Mouse (Mus musculus) adrenal gland, postnatal 25 days (tissue): ENCODE results near the gene Ostm1. TPM values are rescaled to one million over a fixed set of nuclear protein-coding genes. Genes with fewer than 3 reads are reported as not detected.
A peak's percentile ranks its signal among the peaks of the same experiment; 100 is the strongest.

ENCODE experiments used
- DNase-seq: peaks from one replicate; pipeline ENCODE4 v3.0.0; 2021; ENCODE audit warnings: mixed read lengths
- total RNA-seq: library from RNA; stranded (reverse); gene quantifications from 2 replicates; pipeline ENCODE4 v1.2.3, GENCODE M21; 2021

Ostm1 gene
- total RNA-seq, 1 experiment from 2014 or later = 27.4 TPM

GRCm38 (mm10) chr10:42625907-42626306 lies 42.3 kb downstream of the Ostm1 start:
- DNase-seq = no peak

GRCm38 (mm10) chr10:42630596-42631355 lies 47.2 kb downstream of the Ostm1 start:
- DNase-seq = no peak

GRCm38 (mm10) chr10:42631754-42632452 lies 48.3 kb downstream of the Ostm1 start:
- no peak for DNase-seq

- DNase-seq = peak; percentile 23
These were observed 49.1 kb downstream of the Ostm1 start for GRCm38 (mm10) chr10:42632453-42633360.

- DNase-seq = no peak
These were observed 49.9 kb downstream of the Ostm1 start for GRCm38 (mm10) chr10:42633361-42634121.

GRCm38 (mm10) chr10:42634122-42634720 lies 50.6 kb downstream of the Ostm1 start:
- DNase-seq = no peak

GRCm38 (mm10) chr10:42635046-42635445 lies 51.4 kb downstream of the Ostm1 start:
- no peak for DNase-seq

GRCm38 (mm10) chr10:42635566-42636359 lies 52.1 kb downstream of the Ostm1 start:
- DNase-seq = no peak

- DNase-seq = peak; percentile 4
These were observed 52.9 kb downstream of the Ostm1 start for GRCm38 (mm10) chr10:42636360-42637182.

- DNase-seq = no peak
These were observed 53.7 kb downstream of the Ostm1 start for GRCm38 (mm10) chr10:42637183-42637788.

- DNase-seq = no peak
These were observed 56.2 kb downstream of the Ostm1 start for GRCm38 (mm10) chr10:42639856-42640255.

GRCm38 (mm10) chr10:42643638-42644037 lies 60.0 kb downstream of the Ostm1 start:
- no peak for DNase-seq

- DNase-seq = no peak
These were observed 62.7 kb downstream of the Ostm1 start for GRCm38 (mm10) chr10:42646340-42646739.

GRCm38 (mm10) chr10:42661916-42662315 lies 78.3 kb downstream of the Ostm1 start:
- no peak for DNase-seq

- DNase-seq = no peak
These were observed 86.3 kb downstream of the Ostm1 start for GRCm38 (mm10) chr10:42669970-42670369.

- no peak for DNase-seq
These were observed 89.2 kb downstream of the Ostm1 start for GRCm38 (mm10) chr10:42672798-42673197.

- no peak for DNase-seq
These were observed 91.9 kb downstream of the Ostm1 start for GRCm38 (mm10) chr10:42675571-42675970.

GRCm38 (mm10) chr10:42678331-42678730 lies 94.7 kb downstream of the Ostm1 start:
- no peak for DNase-seq

GRCm38 (mm10) chr10:42678755-42679364 lies 95.2 kb downstream of the Ostm1 start:
- peak; percentile 95 for DNase-seq
